Mouse (Mus musculus) embryo, embryonic 10 days (tissue): ENCODE data around the gene Immp2l.
A peak's percentile ranks its signal among the peaks of the same experiment; 100 is the strongest.

Experiments used
- DNase-seq: peaks from one replicate; pipeline ENCODE4 v3.0.0-alpha.2; 2015; ENCODE audit warnings: low spot score

Gene Immp2l

DNA sequence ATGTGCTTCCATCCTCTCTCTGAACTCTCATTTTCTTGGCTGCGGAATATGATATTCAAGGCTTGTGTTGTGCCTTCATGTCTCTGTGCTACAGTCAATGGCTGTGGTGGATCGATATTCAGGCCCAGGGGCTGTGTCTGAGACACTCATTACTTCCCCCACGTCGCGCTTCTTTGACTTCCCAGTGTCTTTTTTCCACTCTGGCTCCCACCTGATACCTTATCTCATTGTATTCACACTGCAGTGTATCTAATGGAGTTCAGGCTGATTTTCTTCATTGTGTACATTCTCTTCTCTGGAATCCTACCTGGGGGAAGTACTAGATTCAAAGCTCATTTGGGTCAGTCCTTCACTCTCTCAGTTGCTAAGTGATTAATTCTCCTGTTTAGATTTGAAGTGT is 27.1 kb downstream of the Immp2l start:
- no peak for DNase-seq

DNA sequence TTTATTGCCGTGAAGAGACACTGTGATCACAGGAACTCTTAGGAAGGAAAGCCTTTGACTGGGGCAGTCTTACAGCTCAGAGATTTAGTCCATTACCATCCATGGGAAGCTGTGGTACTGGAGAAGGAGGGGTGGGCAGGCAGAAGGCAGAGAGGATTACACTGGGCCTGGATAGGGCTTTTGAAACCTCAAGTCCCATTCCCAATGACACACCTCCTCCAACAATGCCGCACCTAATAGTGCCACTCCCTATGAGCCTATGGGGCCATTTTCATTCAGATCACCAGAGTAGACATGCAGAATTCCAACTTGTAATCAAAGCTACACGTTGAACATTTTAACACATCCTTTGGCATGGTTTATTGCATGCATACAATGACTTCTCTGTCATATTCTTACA is 29.0 kb downstream of the Immp2l start:
- DNase-seq = no peak

- DNase-seq = no peak
These were observed 30.3 kb downstream of the Immp2l start for GRCm38 (mm10) chr12:41054006-41054791.

GRCm38 (mm10) chr12:41055941-41056340 is 32.1 kb downstream of the Immp2l start:
- no peak for DNase-seq

DNA sequence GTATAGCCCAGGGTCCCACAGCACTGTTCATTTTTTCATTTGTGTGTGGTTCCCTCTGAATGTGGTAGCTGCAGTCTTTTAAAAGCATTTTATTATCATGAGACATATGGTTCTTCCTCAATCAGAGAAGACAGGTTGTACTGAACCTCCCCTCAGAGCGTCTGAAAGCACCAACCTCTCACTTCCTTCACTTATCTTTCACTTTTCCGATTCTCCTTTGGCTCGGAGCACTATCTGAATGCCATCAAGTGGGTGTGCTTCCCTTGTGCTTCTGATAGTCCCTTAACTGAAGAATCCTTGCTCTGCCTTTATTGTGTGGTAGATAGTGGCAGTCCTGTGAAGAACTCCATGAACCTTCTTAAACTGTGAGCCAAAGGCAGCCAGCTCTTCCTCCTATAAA is 39.4 kb downstream of the Immp2l start:
- no peak for DNase-seq

DNA sequence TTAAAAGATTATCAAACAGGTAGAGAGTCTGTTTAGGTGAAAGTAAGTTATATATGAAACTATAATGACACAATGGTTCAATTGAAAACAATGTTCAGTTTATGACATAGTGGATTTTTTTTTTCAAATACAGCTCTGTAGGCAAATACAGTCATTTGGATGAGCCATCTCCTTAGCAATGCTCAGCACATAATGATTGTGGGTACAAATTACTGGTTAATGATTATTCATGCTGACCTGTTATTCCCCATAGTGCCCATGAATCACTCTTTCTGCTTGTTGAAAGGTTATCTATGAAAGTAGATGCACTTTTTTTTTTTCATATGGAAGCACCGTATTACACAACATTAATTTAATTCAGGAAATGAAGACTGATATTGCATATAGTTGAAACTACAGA is 58.0 kb downstream of the Immp2l start:
- no peak for DNase-seq

- DNase-seq = no peak
These were observed 60.6 kb downstream of the Immp2l start for GRCm38 (mm10) chr12:41084370-41085089.

GRCm38 (mm10) chr12:41089931-41090366 is 66.1 kb downstream of the Immp2l start:
- DNase-seq = no peak

- DNase-seq = no peak
These were observed 66.9 kb downstream of the Immp2l start for GRCm38 (mm10) chr12:41090771-41091170.

DNA sequence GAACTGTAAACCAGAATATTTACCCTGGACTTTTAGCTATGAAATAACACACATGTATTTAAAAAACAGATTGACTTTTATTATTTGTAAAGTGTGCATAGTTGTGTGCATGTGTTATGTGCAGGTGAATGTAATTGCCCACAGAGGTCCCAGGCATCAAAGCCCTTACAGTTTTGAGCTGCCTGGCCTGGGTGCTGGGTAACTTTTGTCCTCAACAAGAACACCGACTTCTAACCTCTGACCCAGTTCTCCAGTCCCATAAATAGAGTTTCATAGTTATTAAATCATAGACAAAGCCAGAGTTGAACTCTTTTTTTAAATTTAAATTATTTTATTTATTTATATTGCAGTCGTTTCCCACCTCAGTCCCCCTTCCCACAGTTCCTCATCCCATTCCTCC is 67.4 kb downstream of the Immp2l start:
- no peak for DNase-seq

DNA sequence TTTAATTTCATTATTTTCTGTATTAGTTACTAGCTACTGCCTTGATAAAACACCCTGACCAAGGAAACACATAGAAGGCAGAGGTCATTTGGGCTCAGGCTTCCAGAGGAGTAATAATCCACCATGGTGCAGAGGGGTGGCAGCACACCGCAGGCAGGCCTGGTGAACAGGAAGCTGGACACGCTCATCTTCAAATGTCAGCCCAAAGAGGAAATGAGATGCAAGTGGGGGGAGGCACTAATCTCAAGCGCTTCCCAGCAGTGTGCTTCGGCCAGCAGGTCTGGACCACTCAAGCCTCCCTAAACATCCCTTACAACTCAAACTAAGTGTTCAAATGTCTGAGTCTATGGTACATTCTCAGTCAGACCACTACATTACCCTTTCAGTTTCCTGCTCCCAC is 72.2 kb downstream of the Immp2l start:
- peak; percentile 6 for DNase-seq

DNA sequence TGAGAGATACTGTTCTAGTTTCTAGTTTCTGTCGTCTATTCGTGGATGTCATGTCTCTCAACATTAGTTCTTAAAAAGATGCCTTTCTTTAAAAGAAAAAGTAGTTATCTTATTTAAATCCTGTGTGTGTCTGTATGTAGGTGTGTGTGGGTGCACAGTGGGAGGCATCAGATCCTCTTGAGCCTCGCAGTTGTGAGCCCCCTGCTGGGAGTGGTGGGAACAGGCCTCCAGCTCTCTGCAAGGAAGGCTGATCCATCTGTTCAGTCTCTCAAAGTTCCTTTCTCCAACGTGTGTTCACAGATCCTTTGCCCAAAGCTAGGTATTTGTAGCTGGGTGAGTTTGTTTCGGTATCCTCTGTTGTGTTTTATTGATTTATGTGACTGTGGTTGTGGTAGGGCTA is 73.5 kb downstream of the Immp2l start:
- peak; percentile 66 for DNase-seq

DNA sequence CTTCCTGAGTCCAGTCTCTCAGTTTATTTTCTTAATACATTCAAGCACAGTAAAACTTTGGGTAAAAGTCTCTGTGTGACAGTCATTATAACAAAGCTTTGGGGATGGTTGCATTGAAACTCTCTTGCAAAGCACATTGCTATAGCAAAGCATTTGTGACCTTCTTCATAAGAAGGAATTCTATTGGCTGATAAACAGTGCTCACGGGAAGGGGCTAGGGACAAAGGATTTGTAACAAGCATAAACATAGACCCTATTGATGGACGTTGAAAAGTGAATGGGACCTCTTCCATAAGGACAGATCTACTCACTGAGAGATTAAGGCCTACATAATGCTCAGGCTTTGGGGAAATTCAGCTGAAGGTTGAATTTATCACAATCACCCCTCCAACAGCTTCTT is 85.1 kb downstream of the Immp2l start:
- DNase-seq = no peak

GRCm38 (mm10) chr12:41111456-41111855 is 87.6 kb downstream of the Immp2l start:
- peak; percentile 33 for DNase-seq

DNA sequence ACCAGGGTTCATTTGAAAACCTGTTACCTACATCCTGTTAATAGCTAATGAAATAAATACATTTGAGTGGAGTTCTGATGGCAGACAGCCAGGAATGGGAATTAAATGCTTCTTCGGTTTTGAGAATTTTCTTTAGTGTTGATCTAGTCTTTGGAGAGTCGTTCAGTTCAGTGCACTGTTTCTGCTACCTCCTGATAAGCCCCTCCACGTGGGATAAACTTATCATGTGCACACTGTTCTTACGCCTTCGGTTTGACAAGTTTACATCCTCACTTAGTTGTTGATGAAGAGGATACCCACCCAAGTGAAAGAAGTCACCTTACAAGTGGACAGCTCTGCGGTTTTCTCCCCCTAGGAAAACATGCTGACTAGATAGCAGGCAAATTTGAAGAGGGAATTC is 88.2 kb downstream of the Immp2l start:
- DNase-seq = no peak

GRCm38 (mm10) chr12:41118358-41118757 is 94.5 kb downstream of the Immp2l start:
- DNase-seq = no peak

DNA sequence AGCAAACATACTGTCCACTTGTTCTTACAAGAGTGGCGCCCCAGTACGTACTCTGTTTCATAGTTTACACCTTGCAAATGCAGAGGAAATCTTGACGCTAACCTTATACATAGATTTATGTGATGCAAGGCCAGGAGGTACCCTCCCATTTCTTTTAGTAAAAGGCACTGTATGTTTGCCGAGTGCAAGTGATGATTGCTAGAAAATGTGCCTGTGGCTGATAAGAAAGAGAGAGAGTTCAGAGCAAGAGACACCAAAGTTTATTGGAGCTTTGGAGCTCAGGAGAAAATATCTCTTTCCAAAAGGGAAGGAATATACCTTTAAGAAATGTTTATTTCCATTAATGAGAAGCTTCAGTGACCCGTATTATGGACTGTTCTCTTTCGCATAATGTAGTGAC is 95.8 kb downstream of the Immp2l start:
- DNase-seq = no peak

DNA sequence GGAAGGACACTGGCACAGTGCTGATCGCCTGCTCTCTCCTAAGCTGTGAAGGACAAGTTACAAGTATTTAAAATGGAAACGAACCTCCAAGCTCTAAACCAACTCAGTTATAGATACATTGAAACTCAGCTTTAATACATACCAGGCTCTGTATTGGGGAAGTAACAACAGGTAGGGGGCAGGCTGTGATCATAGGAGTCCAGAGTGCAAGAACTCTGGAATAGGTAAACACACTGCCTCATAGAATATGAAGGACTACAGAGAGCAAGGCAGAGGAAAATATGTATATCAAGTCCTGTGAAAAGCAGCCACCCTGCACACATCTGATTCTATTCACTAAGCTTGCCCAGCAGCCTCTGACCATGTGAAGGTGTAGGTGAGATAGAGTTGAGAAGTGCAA is 99.3 kb downstream of the Immp2l start:
- no peak for DNase-seq

DNA sequence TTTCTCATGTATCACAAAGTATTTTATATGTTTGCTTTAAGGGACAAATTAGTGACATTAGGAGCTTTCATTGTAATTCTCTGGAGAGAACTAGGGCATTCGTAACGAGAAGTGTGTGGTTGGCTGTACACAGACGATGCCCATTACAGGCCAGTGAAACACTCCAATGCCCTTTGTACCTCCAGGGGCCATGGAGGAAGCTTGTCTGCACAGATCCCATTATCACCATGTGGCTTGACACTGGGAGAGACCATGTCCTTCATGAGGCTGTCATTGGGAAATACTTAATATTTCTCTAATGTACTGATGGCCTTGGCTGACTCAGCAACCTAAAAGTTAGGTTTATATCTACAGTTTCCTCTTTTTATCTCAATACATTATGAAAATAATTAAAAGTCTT is 111.0 kb downstream of the Immp2l start:
- no peak for DNase-seq

- DNase-seq = no peak
These were observed 135.7 kb downstream of the Immp2l start for GRCm38 (mm10) chr12:41159543-41159942.

DNA sequence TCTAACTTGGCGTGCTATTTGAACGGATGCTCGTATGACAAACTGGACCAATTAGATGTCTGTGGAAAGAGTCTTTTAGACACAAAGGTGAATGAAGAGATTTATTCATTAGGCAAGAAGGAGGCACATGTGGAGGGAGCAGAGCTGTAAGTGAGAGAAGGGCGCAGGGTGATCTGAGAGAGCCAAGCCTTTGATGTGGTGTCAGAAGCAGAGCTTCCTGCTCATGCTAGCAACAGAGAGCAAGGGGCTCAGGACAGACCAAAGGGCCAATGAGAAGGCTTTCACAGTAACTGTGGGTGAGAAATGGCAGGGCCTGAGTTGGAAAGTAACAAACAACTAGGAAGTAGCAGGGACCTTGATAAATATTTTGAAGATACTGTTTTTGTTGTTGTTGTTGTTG is 143.9 kb downstream of the Immp2l start:
- DNase-seq = no peak

GRCm38 (mm10) chr12:41170051-41170450 is 146.2 kb downstream of the Immp2l start:
- DNase-seq = no peak

- no peak for DNase-seq
These were observed 159.0 kb downstream of the Immp2l start for GRCm38 (mm10) chr12:41182856-41183255.

DNA sequence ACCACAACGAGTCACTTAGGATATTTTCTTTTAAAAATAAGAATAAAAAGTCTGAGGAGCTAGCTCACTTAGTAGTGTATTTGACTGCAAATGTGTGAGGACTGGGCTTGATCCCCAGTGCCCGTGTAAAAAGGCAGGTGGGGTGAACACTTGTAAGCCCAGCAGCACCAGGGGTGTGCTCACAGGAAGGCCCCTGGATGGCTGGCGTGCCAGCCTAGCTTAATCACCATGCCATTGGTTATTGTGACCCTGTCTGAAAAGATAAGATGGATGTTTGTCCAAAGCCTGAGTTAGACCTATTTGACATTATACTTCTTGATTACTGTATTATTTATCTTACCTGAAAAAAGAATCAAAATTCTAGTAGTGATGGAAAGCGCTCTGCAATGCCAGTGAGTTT is 161.2 kb downstream of the Immp2l start:
- no peak for DNase-seq
